Mouse (Mus musculus) adrenal gland (tissue): ENCODE results near the gene Timm50.

Source experiments
- intact Hi-C: fragments of 180-260 bp; cut with DNase I; formaldehyde crosslinking; loops from one replicate; pipeline ENCODE4 v1.15.1; 2025
- long read RNA-seq, 2 experiments: library from polyadenylated mRNA; unstranded; transcript quantifications; one replicate each; pipeline ENCODE4 v2.0.0; 2020; ENCODE audit warnings: borderline replicate concordance in 1 of 2; ENCODE audit not compliant: insufficient replicate concordance in 1 of 2

Timm50 gene
- long read RNA-seq, experiment 1, transcript Timm50-201 (11 exons, 1,515 nt): major isoform, 122 of 139 reads
- long read RNA-seq, experiment 1, partial matches to known transcripts: 4 of 139 reads
- long read RNA-seq, experiment 1, other reads (novel, unspliced or antisense): 13 of 139 reads
- long read RNA-seq, experiment 2, transcript Timm50-201 (11 exons, 1,515 nt): major isoform, 186 of 221 reads
- long read RNA-seq, experiment 2, partial matches to known transcripts: 3 of 221 reads
- long read RNA-seq, experiment 2, other reads (novel, unspliced or antisense): 32 of 221 reads

- intact Hi-C loops: no loop called here
Observed at GRCm38 (mm10) chr7:28311926-28312543, at the start of gene Timm50. TSS of gene Timm50 (minus strand) at chr7:28312072.

DNA sequence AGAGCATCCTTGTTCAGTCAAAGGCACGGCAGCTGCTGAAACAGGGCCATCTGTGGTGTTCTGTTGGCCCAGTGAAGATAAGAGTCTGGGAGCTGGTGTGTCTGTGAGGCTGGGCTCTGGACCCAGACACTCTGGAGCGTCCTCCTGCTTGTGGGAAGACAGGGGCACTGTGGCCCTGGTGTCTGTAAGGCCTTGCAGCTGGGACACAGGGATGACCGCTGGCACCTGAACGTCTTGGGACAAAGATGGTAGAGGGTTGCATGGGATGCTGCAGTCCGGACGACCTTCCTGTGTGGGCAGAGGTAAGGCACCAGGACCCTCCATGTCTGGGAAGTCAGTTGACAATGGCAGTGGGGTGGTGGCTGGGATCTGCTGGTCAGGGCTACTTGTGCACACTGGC is 48.4 kb upstream of the Timm50 start:
- intact Hi-C loops: no loop called here

DNA sequence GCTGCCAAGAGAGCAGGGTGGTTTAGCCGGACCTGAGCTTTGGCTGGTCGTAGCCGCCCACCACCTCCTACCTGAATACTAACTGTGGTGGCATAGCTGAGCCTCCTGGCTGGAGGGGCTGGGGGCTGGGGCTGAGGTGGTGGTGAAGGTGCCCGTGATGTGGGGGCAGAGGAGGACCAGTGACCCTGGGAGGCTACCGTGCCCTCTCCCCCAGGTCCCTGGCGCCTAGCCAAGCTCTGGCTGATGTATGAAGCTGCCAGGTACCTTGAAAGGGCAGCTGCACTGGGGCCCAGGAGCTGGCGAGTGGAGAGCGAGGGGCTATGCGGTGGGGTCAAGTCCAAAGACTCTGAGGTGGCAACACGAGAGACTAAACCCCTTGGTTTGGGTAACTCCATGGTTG is 48.0 kb upstream of the Timm50 start:
- intact Hi-C loops: no loop called here

GRCm38 (mm10) chr7:28358431-28358830 is 46.6 kb upstream of the Timm50 start:
- intact Hi-C loops: no loop called here

DNA sequence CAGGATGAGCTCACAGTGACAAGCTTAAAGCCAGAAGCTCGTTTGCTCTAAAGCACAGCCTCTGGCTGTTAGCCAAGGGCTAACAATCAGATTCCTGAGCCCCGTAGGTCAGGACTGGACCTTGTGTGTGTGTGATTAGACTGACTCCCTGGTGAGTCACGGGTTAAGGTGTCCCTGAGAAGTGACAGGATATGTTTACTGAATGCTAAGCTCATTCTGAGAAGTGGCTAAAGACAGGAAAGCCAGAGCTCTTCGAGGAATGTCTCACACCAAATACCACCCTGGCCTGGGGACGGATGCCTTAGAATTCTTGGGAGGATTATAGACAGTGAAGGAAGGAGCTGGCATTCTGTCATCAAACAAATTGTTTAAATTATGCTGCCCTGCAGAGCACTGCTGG is 46.1 kb upstream of the Timm50 start:
- intact Hi-C loops: no loop called here

DNA sequence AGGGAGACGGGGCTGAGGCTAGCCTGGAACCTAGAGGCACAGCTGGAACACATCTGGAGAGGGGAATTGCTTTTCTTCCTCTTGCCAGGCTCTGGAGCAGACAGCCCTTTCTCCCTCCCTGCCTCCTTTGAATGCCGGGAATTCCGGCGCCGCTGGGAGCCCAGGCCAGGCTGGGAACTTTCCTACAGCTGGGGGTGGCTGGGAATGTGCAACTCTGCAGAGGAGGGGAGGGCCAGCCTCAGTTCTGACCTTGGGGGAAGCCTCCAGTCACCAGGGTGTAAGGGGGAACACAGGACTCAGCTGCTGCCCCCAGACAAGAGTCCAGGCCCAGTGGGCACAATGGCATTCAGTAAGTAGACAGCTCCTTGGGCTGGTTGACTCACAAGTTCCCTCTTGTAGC is 45.1 kb upstream of the Timm50 start:
- intact Hi-C loops: no loop called here

DNA sequence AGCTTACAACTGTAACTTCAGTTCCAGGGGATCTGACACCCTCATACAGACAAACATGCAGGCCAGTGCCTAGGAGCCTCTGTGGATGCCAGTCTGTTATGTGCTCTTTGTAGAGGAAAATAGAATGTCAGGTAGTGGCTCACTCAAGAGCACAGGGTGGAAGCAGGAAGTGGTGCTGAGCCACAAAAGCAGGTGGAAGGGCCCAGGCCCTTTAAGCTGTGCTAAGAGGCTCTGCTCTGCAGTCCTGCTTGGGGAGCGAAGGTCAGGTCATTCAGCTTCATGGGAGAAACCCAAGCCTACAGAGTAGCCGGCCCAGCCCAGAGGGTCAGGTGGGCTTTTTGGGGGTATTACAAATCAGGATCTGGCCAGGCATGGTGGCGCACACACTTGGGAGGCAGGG is 43.3 kb upstream of the Timm50 start:
- intact Hi-C loops: no loop called here

GRCm38 (mm10) chr7:28354596-28354995 is 42.7 kb upstream of the Timm50 start:
- intact Hi-C loops: no loop called here

DNA sequence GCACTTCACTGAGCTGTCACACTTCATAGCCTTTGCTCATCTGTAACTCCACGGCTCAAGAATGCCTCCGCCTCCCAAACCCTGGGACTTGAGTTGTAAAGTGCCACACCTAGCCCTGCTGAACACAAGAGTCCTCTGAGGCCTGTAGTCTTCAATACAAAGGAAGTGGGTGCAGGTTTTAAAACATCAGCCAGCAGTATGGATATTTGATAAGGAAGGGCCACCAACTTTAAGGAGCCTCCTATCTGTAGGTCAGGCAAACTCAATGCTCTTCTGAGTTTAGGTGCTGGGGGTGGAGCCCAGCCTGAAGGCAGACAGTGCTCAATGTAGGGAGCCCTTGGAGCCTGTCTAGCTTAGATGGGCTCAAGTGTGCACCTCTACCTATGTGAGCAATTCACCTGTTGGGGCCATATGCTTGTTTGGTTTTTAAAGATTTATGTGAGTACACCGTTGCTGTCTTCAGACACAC is 42.3 kb upstream of the Timm50 start:
- intact Hi-C loops: no loop called here

GRCm38 (mm10) chr7:28353267-28353666 is 41.4 kb upstream of the Timm50 start:
- intact Hi-C loops: no loop called here

GRCm38 (mm10) chr7:28351676-28352191 is 39.9 kb upstream of the Timm50 start:
- intact Hi-C loops: no loop called here

- intact Hi-C loops: no loop called here
Observed at GRCm38 (mm10) chr7:28350155-28350883, 38.4 kb upstream of the Timm50 start, which contains the start of gene Rps16. TSS of gene Rps16 (plus strand) at chr7:28350652.

GRCm38 (mm10) chr7:28348601-28349000 is 36.7 kb upstream of the Timm50 start:
- intact Hi-C loops: no loop called here

- intact Hi-C loops: no loop called here
Observed at GRCm38 (mm10) chr7:28347746-28348145, 35.9 kb upstream of the Timm50 start.

GRCm38 (mm10) chr7:28344637-28345036 is 32.8 kb upstream of the Timm50 start:
- intact Hi-C loops: no loop called here

DNA sequence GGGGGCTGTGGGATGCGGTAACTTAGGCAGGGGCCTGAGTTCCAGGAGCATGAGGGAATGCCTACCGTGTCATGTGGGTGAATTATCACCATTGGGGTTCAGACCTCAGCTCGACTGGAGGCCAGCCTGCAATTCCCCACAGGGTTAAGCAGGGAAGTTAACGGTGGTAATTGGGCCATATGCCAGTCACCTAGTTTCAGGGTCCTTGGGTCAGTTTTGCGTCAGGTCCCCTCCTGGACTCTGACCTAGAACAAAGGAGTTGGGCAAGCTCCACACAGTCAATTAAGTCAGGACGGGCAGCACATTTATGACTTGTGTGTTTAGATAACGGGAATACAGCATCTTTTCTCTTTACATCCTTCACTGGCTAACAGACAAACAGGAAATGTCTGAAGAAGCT is 29.5 kb upstream of the Timm50 start:
- intact Hi-C loops: no loop called here

- intact Hi-C loops: no loop called here
Observed at GRCm38 (mm10) chr7:28339213-28339917, 27.5 kb upstream of the Timm50 start.

- intact Hi-C loops: no loop called here
Observed at GRCm38 (mm10) chr7:28338108-28338998, 26.5 kb upstream of the Timm50 start, which contains the start of gene Supt5. TSS of gene Supt5 (minus strand) at chr7:28338746.

GRCm38 (mm10) chr7:28335471-28335870 is 23.6 kb upstream of the Timm50 start:
- intact Hi-C loops: no loop called here

GRCm38 (mm10) chr7:28334534-28334933 is 22.7 kb upstream of the Timm50 start:
- intact Hi-C loops: no loop called here
